Mouse (Mus musculus) myocyte (in vitro differentiated cells): ENCODE results near the gene Prr15l.
A peak's percentile ranks its signal among the peaks of the same experiment; 100 is the strongest.

Experiments used
- CEBPB ChIP-seq: IDR thresholded peaks from 2 replicates; pipeline ENCODE4 v1.6.1; 2011; ENCODE audit warnings: mild to moderate bottlenecking, moderate library complexity; ENCODE audit not compliant: poor library complexity, insufficient read depth, severe bottlenecking
- E2F4 ChIP-seq: IDR thresholded peaks from one replicate; pipeline ENCODE4 v1.6.1; 2011; ENCODE audit warnings: mild to moderate bottlenecking, control low read depth, moderate library complexity; ENCODE audit not compliant: insufficient read depth
- MAX ChIP-seq: IDR thresholded peaks from one replicate; pipeline ENCODE4 v1.6.1; 2011; ENCODE audit warnings: low read depth, mild to moderate bottlenecking, control low read depth
- MYOD1 ChIP-seq, 3 experiments: IDR thresholded peaks; one replicate each; pipeline ENCODE4 v1.6.1; 2011; ENCODE audit warnings: control low read depth in 2 of 3, low read depth in 2 of 3, mild to moderate bottlenecking in 2 of 3, moderate library complexity in 1 of 3; ENCODE audit not compliant: insufficient read length in 2 of 3, control insufficient read depth in 1 of 3
- POLR2A ChIP-seq: IDR thresholded peaks from one replicate; pipeline ENCODE4 v1.6.1; 2011; ENCODE audit warnings: low read depth, mild to moderate bottlenecking, control low read depth, moderate library complexity; ENCODE audit not compliant: insufficient read length
- POLR2AphosphoS2 ChIP-seq: IDR thresholded peaks from one replicate; pipeline ENCODE4 v1.6.1; 2011; ENCODE audit warnings: low read depth, control low read depth; ENCODE audit not compliant: insufficient read length
- TCF12 ChIP-seq: IDR thresholded peaks from one replicate; pipeline ENCODE4 v1.6.1; 2011; ENCODE audit warnings: mild to moderate bottlenecking, control low read depth; ENCODE audit not compliant: poor library complexity, insufficient read depth, severe bottlenecking
- TCF3 ChIP-seq: IDR thresholded peaks from one replicate; pipeline ENCODE4 v1.6.1; 2011; ENCODE audit warnings: low read depth, control low read depth; ENCODE audit not compliant: insufficient read length
- USF1 ChIP-seq: IDR thresholded peaks from one replicate; pipeline ENCODE4 v1.6.1; 2011; ENCODE audit warnings: low read depth, mild to moderate bottlenecking, control low read depth, moderate library complexity

- TF ChIP-seq POLR2A: peak; percentile 72
- peak; percentile 28 for TF ChIP-seq E2F4
- no peak for TF ChIP-seq USF1
- no peak for TF ChIP-seq TCF3
- peak; percentile 68 for TF ChIP-seq POLR2AphosphoS2
- TF ChIP-seq MAX: no peak
- no peak for TF ChIP-seq MYOD1 (IDR thresholded peaks at IDR 0.05; ENCODE audit: control insufficient read depth in 1 of 3, insufficient read length in 2 of 3, low read depth in 2 of 3)
- no peak for TF ChIP-seq TCF12
- TF ChIP-seq CEBPB: no peak
Measured at GRCm38 (mm10) chr11:96976911-96977591, 49.1 kb downstream of the Prr15l start.
